Mouse (Mus musculus): Measurements from ENCODE around the gene Ptgds. TPM values are rescaled to one million over a fixed set of nuclear protein-coding genes. Genes with fewer than 3 reads are reported as not detected.

The Ptgds gene
- polyA plus RNA-seq, 1 experiment from 2014 or later = 1.5 TPM

- Histone ChIP-seq H3K9ac (ENCODE audit: low read depth, low read length) (no peak overlapping the region), H3K4me3 (ENCODE audit: low read length) (no peak overlapping the region), H3K27ac (ENCODE audit: low read depth, low read length) (no peak overlapping the region), H3K36me3 (ENCODE audit: control insufficient read depth, insufficient read depth, low read length) (no peaks in the 10 kb centered on the region), H3K9me3 (ENCODE audit: control insufficient read depth, low read length) (no peaks in the 10 kb centered on the region), H3K27me3 (ENCODE audit: control insufficient read depth, insufficient read depth, low read length) (no peaks in the 10 kb centered on the region), H3K4me1 (ENCODE audit: control insufficient read depth, insufficient read depth, low read length) (no peaks in the 10 kb centered on the region), H3K4me2 (replicated peaks; ENCODE audit: low read depth, low read length) (no peak overlapping the region)
- 77% methylated on average over 6 of the region's 6 CpGs for WGBS
- no peak for ATAC-seq (ENCODE audit: low FRiP score, low TSS enrichment)
Observed at GRCm38 (mm10) chr2:25487965-25488670, 18.3 kb upstream of the Ptgds start.

GRCm38 (mm10) chr2:25484901-25485647 is 15.2 kb upstream of the Ptgds start:
- H3K27me3 ChIP-seq (ENCODE audit: control insufficient read depth, insufficient read depth, low read length) = no peaks in the 10 kb centered on the region

GRCm38 (mm10) chr2:25482969-25483368 is 13.1 kb upstream of the Ptgds start:
- Histone ChIP-seq H3K36me3 (ENCODE audit: control insufficient read depth, insufficient read depth, low read length) (no peaks in the 10 kb centered on the region), H3K4me2 (replicated peaks; ENCODE audit: low read depth, low read length) (no peak overlapping the region), H3K4me3 (ENCODE audit: low read length) (no peak overlapping the region), H3K27me3 (ENCODE audit: control insufficient read depth, insufficient read depth, low read length) (no peaks in the 10 kb centered on the region), H3K9me3 (ENCODE audit: control insufficient read depth, low read length) (no peaks in the 10 kb centered on the region), H3K9ac (ENCODE audit: low read depth, low read length) (no peak overlapping the region), H3K27ac (ENCODE audit: low read depth, low read length) (no peak overlapping the region), H3K4me1 (ENCODE audit: control insufficient read depth, insufficient read depth, low read length) (no peaks in the 10 kb centered on the region)
- WGBS = 27% methylated on average over 7 of the region's 7 CpGs
- no peak for ATAC-seq (ENCODE audit: low FRiP score, low TSS enrichment)

More at GRCm38 (mm10) chr2:25484901-25485647, 15.2 kb upstream of the Ptgds start:
- 66% methylated on average over 11 of the region's 11 CpGs for WGBS
- no peaks in the 10 kb centered on the region for H3K36me3 ChIP-seq (ENCODE audit: control insufficient read depth, insufficient read depth, low read length)
- H3K4me1 ChIP-seq (ENCODE audit: control insufficient read depth, insufficient read depth, low read length) = no peaks in the 10 kb centered on the region
- no peak for ATAC-seq (ENCODE audit: low FRiP score, low TSS enrichment)
- H3K4me3 ChIP-seq (ENCODE audit: low read length) = no peak overlapping the region
- H3K9me3 ChIP-seq (ENCODE audit: control insufficient read depth, low read length) = no peaks in the 10 kb centered on the region
- no peak overlapping the region for H3K9ac ChIP-seq (ENCODE audit: low read depth, low read length)
- no peak overlapping the region for H3K4me2 ChIP-seq (replicated peaks; ENCODE audit: low read depth, low read length)
- H3K27ac ChIP-seq (ENCODE audit: low read depth, low read length) = no peak overlapping the region

GRCm38 (mm10) chr2:25480541-25480940 is 10.7 kb upstream of the Ptgds start:
- Histone ChIP-seq H3K4me2 (replicated peaks; ENCODE audit: low read depth, low read length) (no peak overlapping the region), H3K4me3 (ENCODE audit: low read length) (no peak overlapping the region), H3K27ac (ENCODE audit: low read depth, low read length) (no peak overlapping the region), H3K4me1 (ENCODE audit: control insufficient read depth, insufficient read depth, low read length) (no peaks in the 10 kb centered on the region), H3K36me3 (ENCODE audit: control insufficient read depth, insufficient read depth, low read length) (no peaks in the 10 kb centered on the region), H3K9me3 (ENCODE audit: control insufficient read depth, low read length) (no peaks in the 10 kb centered on the region), H3K27me3 (ENCODE audit: control insufficient read depth, insufficient read depth, low read length) (no peaks in the 10 kb centered on the region), H3K9ac (ENCODE audit: low read depth, low read length) (no peak overlapping the region)
- ATAC-seq (ENCODE audit: low FRiP score, low TSS enrichment) = no peak
- WGBS = 90% methylated on average over 1 of the region's 1 CpGs

GRCm38 (mm10) chr2:25479551-25480311 is 9.9 kb upstream of the Ptgds start:
- Histone ChIP-seq H3K36me3 (ENCODE audit: control insufficient read depth, insufficient read depth, low read length) (no peaks in the 10 kb centered on the region), H3K4me1 (ENCODE audit: control insufficient read depth, insufficient read depth, low read length) (no peaks in the 10 kb centered on the region), H3K27me3 (ENCODE audit: control insufficient read depth, insufficient read depth, low read length) (no peaks in the 10 kb centered on the region), H3K4me2 (replicated peaks; ENCODE audit: low read depth, low read length) (no peak overlapping the region), H3K9me3 (ENCODE audit: control insufficient read depth, low read length) (no peaks in the 10 kb centered on the region), H3K9ac (ENCODE audit: low read depth, low read length) (no peak overlapping the region), H3K4me3 (ENCODE audit: low read length) (no peak overlapping the region), H3K27ac (ENCODE audit: low read depth, low read length) (no peak overlapping the region)
- WGBS = 58% methylated on average over 10 of the region's 10 CpGs
- ATAC-seq (ENCODE audit: low FRiP score, low TSS enrichment) = no peak

GRCm38 (mm10) chr2:25477967-25478675 is 8.3 kb upstream of the Ptgds start:
- WGBS = 89% methylated on average over 3 of the region's 3 CpGs
- ATAC-seq (ENCODE audit: low FRiP score, low TSS enrichment) = no peak
- Histone ChIP-seq H3K27ac (ENCODE audit: low read depth, low read length) (no peak overlapping the region), H3K4me2 (replicated peaks; ENCODE audit: low read depth, low read length) (no peak overlapping the region), H3K9ac (ENCODE audit: low read depth, low read length) (no peak overlapping the region), H3K4me3 (ENCODE audit: low read length) (no peak overlapping the region), H3K36me3 (ENCODE audit: control insufficient read depth, insufficient read depth, low read length) (no peaks in the 10 kb centered on the region), H3K27me3 (ENCODE audit: control insufficient read depth, insufficient read depth, low read length) (no peaks in the 10 kb centered on the region), H3K9me3 (ENCODE audit: control insufficient read depth, low read length) (no peaks in the 10 kb centered on the region), H3K4me1 (ENCODE audit: control insufficient read depth, insufficient read depth, low read length) (no peaks in the 10 kb centered on the region)

GRCm38 (mm10) chr2:25477541-25477940 is 7.7 kb upstream of the Ptgds start:
- no peak overlapping the region for H3K9ac ChIP-seq (ENCODE audit: low read depth, low read length)
- no peak overlapping the region for H3K4me3 ChIP-seq (ENCODE audit: low read length)
- no peaks in the 10 kb centered on the region for H3K4me1 ChIP-seq (ENCODE audit: control insufficient read depth, insufficient read depth, low read length)
- no peak overlapping the region for H3K4me2 ChIP-seq (replicated peaks; ENCODE audit: low read depth, low read length)
- WGBS = 88% methylated on average over 8 of the region's 8 CpGs
- H3K27ac ChIP-seq (ENCODE audit: low read depth, low read length) = no peak overlapping the region
- no peaks in the 10 kb centered on the region for H3K27me3 ChIP-seq (ENCODE audit: control insufficient read depth, insufficient read depth, low read length)
- no peaks in the 10 kb centered on the region for H3K36me3 ChIP-seq (ENCODE audit: control insufficient read depth, insufficient read depth, low read length)
- no peak for ATAC-seq (ENCODE audit: low FRiP score, low TSS enrichment)
- no peaks in the 10 kb centered on the region for H3K9me3 ChIP-seq (ENCODE audit: control insufficient read depth, low read length)

- Histone ChIP-seq H3K4me2 (replicated peaks; ENCODE audit: low read depth, low read length) (no peak overlapping the region), H3K4me1 (ENCODE audit: control insufficient read depth, insufficient read depth, low read length) (no peaks in the 10 kb centered on the region), H3K27me3 (ENCODE audit: control insufficient read depth, insufficient read depth, low read length) (no peaks in the 10 kb centered on the region), H3K36me3 (ENCODE audit: control insufficient read depth, insufficient read depth, low read length) (no peaks in the 10 kb centered on the region), H3K27ac (ENCODE audit: low read depth, low read length) (no peak overlapping the region), H3K4me3 (ENCODE audit: low read length) (no peak overlapping the region), H3K9ac (ENCODE audit: low read depth, low read length) (no peak overlapping the region), H3K9me3 (ENCODE audit: control insufficient read depth, low read length) (no peaks in the 10 kb centered on the region)
- ATAC-seq (ENCODE audit: low FRiP score, low TSS enrichment) = no peak
- WGBS = 77% methylated on average over 2 of the region's 2 CpGs
Observed at GRCm38 (mm10) chr2:25472550-25472949, 2.7 kb upstream of the Ptgds start.
